Mouse (Mus musculus) stomach, postnatal 0 days (tissue): Measurements from ENCODE around the gene Rapgef1.

Source experiments
- CTCF ChIP-seq: IDR thresholded peaks from 2 replicates; pipeline ENCODE4 v1.5.1; 2016; ENCODE audit warnings: antibody characterized with exemption, low read depth, mild to moderate bottlenecking, moderate library complexity
- EP300 ChIP-seq: optimal IDR thresholded peaks from 2 replicates; pipeline ENCODE3; 2016; ENCODE audit warnings: antibody characterized with exemption

GRCm38 (mm10) chr2:29676513-29676912 is 57.0 kb downstream of the Rapgef1 start:
- TF ChIP-seq CTCF (no peak), EP300 (no peak)
